Mouse (Mus musculus): ENCODE measurements around the gene Tescl.

Tescl gene

GRCm38 (mm10) chr7:24363228-24363627 lies 29.5 kb upstream of the Tescl start:
- DNase-seq (ENCODE audit: low spot score in 2 of 2), result no peak

- DNase-seq (ENCODE audit: low spot score in 2 of 2), result no peak
These were observed 27.3 kb upstream of the Tescl start for GRCm38 (mm10) chr7:24361001-24361400.

- DNase-seq (ENCODE audit: low spot score in 2 of 2), result no peak
These were observed 25.5 kb upstream of the Tescl start for GRCm38 (mm10) chr7:24359269-24359668.

GRCm38 (mm10) chr7:24357899-24358298 lies 24.2 kb upstream of the Tescl start:
- no peak for DNase-seq (ENCODE audit: low spot score in 2 of 2)

- DNase-seq (ENCODE audit: low spot score in 2 of 2), result no peak
These were observed 22.3 kb upstream of the Tescl start for GRCm38 (mm10) chr7:24356081-24356480.

- DNase-seq (ENCODE audit: low spot score in 2 of 2), result no peak
These were observed 21.9 kb upstream of the Tescl start for GRCm38 (mm10) chr7:24355646-24356045.

- no peak for DNase-seq (ENCODE audit: low spot score in 2 of 2)
These were observed 15.2 kb upstream of the Tescl start, which contains the start of gene Lypd5 for GRCm38 (mm10) chr7:24348896-24349295. TSS of gene Lypd5 (plus strand) at chr7:24349196.

- no peak for DNase-seq (ENCODE audit: low spot score in 2 of 2)
These were observed 12.7 kb upstream of the Tescl start for GRCm38 (mm10) chr7:24346444-24346843.

- DNase-seq (ENCODE audit: low spot score in 2 of 2), result no peak
These were observed 10.1 kb upstream of the Tescl start for GRCm38 (mm10) chr7:24343701-24344272.

GRCm38 (mm10) chr7:24338241-24338640 lies 4.5 kb upstream of the Tescl start:
- no peak for DNase-seq (ENCODE audit: low spot score in 2 of 2)

GRCm38 (mm10) chr7:24335699-24336309 lies 2.1 kb upstream of the Tescl start:
- DNase-seq (ENCODE audit: low spot score in 2 of 2), result peak; percentile 61 to 65

- DNase-seq (ENCODE audit: low spot score in 2 of 2), result no peak
These were observed 6.3 kb downstream of the Tescl start for GRCm38 (mm10) chr7:24327281-24327975.

GRCm38 (mm10) chr7:24326273-24327135 lies 7.2 kb downstream of the Tescl start:
- no peak for DNase-seq (ENCODE audit: low spot score in 2 of 2)

GRCm38 (mm10) chr7:24325675-24326128 lies 8.0 kb downstream of the Tescl start:
- no peak for DNase-seq (ENCODE audit: low spot score in 2 of 2)

GRCm38 (mm10) chr7:24325197-24325596 lies 8.5 kb downstream of the Tescl start:
- peak in 1 of 2 experiments; percentile 36 for DNase-seq (ENCODE audit: low spot score in 2 of 2)

- no peak for DNase-seq (ENCODE audit: low spot score in 2 of 2)
These were observed 11.1 kb downstream of the Tescl start for GRCm38 (mm10) chr7:24322593-24322992.

GRCm38 (mm10) chr7:24318942-24319341 lies 14.8 kb downstream of the Tescl start:
- no peak for DNase-seq (ENCODE audit: low spot score in 2 of 2)

GRCm38 (mm10) chr7:24316567-24317092 lies 17.1 kb downstream of the Tescl start, which contains the start of gene Zfp94:
TSS of gene Zfp94 (minus strand) at chr7:24316666.
- DNase-seq (ENCODE audit: low spot score in 2 of 2), result peak; percentile 90 to 95

GRCm38 (mm10) chr7:24315726-24316566 lies 17.8 kb downstream of the Tescl start:
- no peak for DNase-seq (ENCODE audit: low spot score in 2 of 2)

- no peak for DNase-seq (ENCODE audit: low spot score in 2 of 2)
These were observed 32.9 kb downstream of the Tescl start, which contains the start of gene Zfp61 for GRCm38 (mm10) chr7:24300771-24301282. TSS of gene Zfp61 (minus strand) at chr7:24301232.

Measured in urinary bladder, postnatal 36 days (tissue).